Mouse (Mus musculus) CH12.LX (cell line): ENCODE measurements around the gene Trim7. TPM values are rescaled to one million over a fixed set of nuclear protein-coding genes. Genes with fewer than 3 reads are reported as not detected.
A peak's percentile ranks its signal among the peaks of the same experiment; 100 is the strongest.

Source experiments
- DNase-seq: peaks from one replicate; pipeline ENCODE4 v3.0.0-alpha.2; 2013; ENCODE audit errors: extremely low read depth
- H3K27ac ChIP-seq: 2 replicates; pipeline ENCODE4 v1.5.1; 2012; ENCODE audit warnings: low read depth, mild to moderate bottlenecking, control low read depth, moderate library complexity; ENCODE audit not compliant: insufficient read depth
- H3K27me3 ChIP-seq: replicated peaks from 2 replicates; pipeline ENCODE3; 2012; ENCODE audit warnings: inconsistent platforms
- H3K36me3 ChIP-seq, 2 experiments: replicated peaks in 1 of 2; 2 replicates each; pipeline versions ENCODE3 to v1.6.1; 2012; ENCODE audit warnings: inconsistent platforms in 1 of 2, low read length in 1 of 2, mild to moderate bottlenecking in 1 of 2, mixed read lengths in 1 of 2, moderate library complexity in 1 of 2; ENCODE audit not compliant: control insufficient read depth in 1 of 2, insufficient read depth in 1 of 2
- H3K4me1 ChIP-seq, 2 experiments: 2 replicates each; pipeline ENCODE4 v1.6.1; 2012; ENCODE audit warnings: inconsistent platforms in 1 of 2, moderate library complexity in 1 of 2; ENCODE audit not compliant: insufficient read depth in 2 of 2, control insufficient read depth in 1 of 2
- H3K4me2 ChIP-seq: 2 replicates; pipeline ENCODE4 v1.6.1; 2012; ENCODE audit warnings: low read depth, mild to moderate bottlenecking, control low read depth; ENCODE audit not compliant: poor library complexity, insufficient read depth, severe bottlenecking
- H3K4me3 ChIP-seq, 3 experiments: fragments of 150-350 bp in 1 of 3; sonication (generic) in 1 of 3; replicated peaks in 1 of 3; 2 replicates each; pipeline versions ENCODE3 to v1.5.1; 2011 to 2012; ENCODE audit warnings: low read depth in 2 of 3, low read length in 2 of 3, mild to moderate bottlenecking in 2 of 3, moderate library complexity in 2 of 3, control low read depth in 1 of 3, improper control_type of control experiment in 1 of 3, inconsistent platforms in 1 of 3, mixed read lengths in 1 of 3; ENCODE audit not compliant: poor library complexity in 1 of 3
- H3K79me2 ChIP-seq: replicated peaks from 2 replicates; pipeline ENCODE4 v1.6.1; 2012; ENCODE audit warnings: mild to moderate bottlenecking, moderate library complexity; ENCODE audit not compliant: control insufficient read depth, poor library complexity, insufficient read depth, severe bottlenecking; ENCODE audit errors: extremely low read depth
- H3K9ac ChIP-seq: 2 replicates; pipeline ENCODE4 v1.6.1; 2012; ENCODE audit warnings: low read depth, mild to moderate bottlenecking, control low read depth, moderate library complexity; ENCODE audit not compliant: insufficient read depth
- H3K9me3 ChIP-seq: replicated peaks from 2 replicates; pipeline ENCODE3; 2012; ENCODE audit warnings: low read length, inconsistent platforms, mixed read lengths
- BHLHE40 ChIP-seq: IDR thresholded peaks from 2 replicates; pipeline ENCODE4 v1.6.1; 2011; ENCODE audit warnings: mild to moderate bottlenecking, low read depth, low read length, improper control_type of control experiment
- CTCF ChIP-seq, 2 experiments: IDR thresholded peaks in 1 of 2; conservative IDR thresholded peaks in 1 of 2; 2 replicates each; pipeline ENCODE4 v1.5.1; 2011 to 2012; ENCODE audit warnings: low read depth in 2 of 2, low read length in 2 of 2, improper control_type of control experiment in 1 of 2, inconsistent platforms in 1 of 2, mild to moderate bottlenecking in 1 of 2, moderate library complexity in 1 of 2
- ELF1 ChIP-seq: IDR thresholded peaks from 2 replicates; pipeline ENCODE4 v1.6.1; 2014; ENCODE audit warnings: low read depth, mild to moderate bottlenecking, inconsistent platforms, low read length, improper control_type of control experiment
- GABPA ChIP-seq: IDR thresholded peaks from 2 replicates; pipeline ENCODE4 v1.6.1; 2012; ENCODE audit warnings: low read depth, low read length, improper control_type of control experiment, inconsistent platforms; ENCODE audit not compliant: insufficient replicate concordance
- IRF4 ChIP-seq: IDR thresholded peaks from 2 replicates; pipeline ENCODE4 v1.6.1; 2014; ENCODE audit warnings: low read depth, mild to moderate bottlenecking, inconsistent platforms, low read length, improper control_type of control experiment
- JUN ChIP-seq: IDR thresholded peaks from 2 replicates; pipeline ENCODE4 v1.6.1; 2011; ENCODE audit warnings: low read depth, mild to moderate bottlenecking, low read length, improper control_type of control experiment, moderate library complexity; ENCODE audit not compliant: insufficient read depth
- JUND ChIP-seq: conservative IDR thresholded peaks from 2 replicates; pipeline ENCODE4 v1.6.1; 2011; ENCODE audit warnings: low read depth, low read length, improper control_type of control experiment
- MAX ChIP-seq: IDR thresholded peaks from 2 replicates; pipeline ENCODE4 v1.6.1; 2011; ENCODE audit warnings: low read length, improper control_type of control experiment
- MAZ ChIP-seq: IDR thresholded peaks from 2 replicates; pipeline ENCODE4 v1.6.1; 2012; ENCODE audit warnings: low read depth, mild to moderate bottlenecking, inconsistent platforms, low read length, improper control_type of control experiment, moderate library complexity
- MEF2A ChIP-seq: IDR thresholded peaks from 2 replicates; pipeline ENCODE4 v1.6.1; 2014; ENCODE audit warnings: low read depth, mild to moderate bottlenecking, inconsistent platforms, low read length, improper control_type of control experiment, borderline replicate concordance
- MXI1 ChIP-seq: IDR thresholded peaks from 2 replicates; pipeline ENCODE4 v1.6.1; 2011; ENCODE audit warnings: mild to moderate bottlenecking, low read depth, low read length, improper control_type of control experiment
- MYC ChIP-seq: IDR thresholded peaks from 2 replicates; pipeline ENCODE4 v1.6.1; 2011; ENCODE audit warnings: low read depth, mild to moderate bottlenecking, improper control_type of control experiment, low read length
- NRF1 ChIP-seq: IDR thresholded peaks from 2 replicates; pipeline ENCODE4 v1.6.1; 2014; ENCODE audit warnings: low read depth, mild to moderate bottlenecking, inconsistent platforms, low read length, improper control_type of control experiment, moderate library complexity
- RAD21 ChIP-seq: IDR thresholded peaks from 2 replicates; pipeline ENCODE4 v1.6.1; 2011; ENCODE audit warnings: low read depth, mild to moderate bottlenecking, low read length, improper control_type of control experiment, moderate library complexity
- RCOR1 ChIP-seq: conservative IDR thresholded peaks from 2 replicates; pipeline ENCODE4 v1.6.1; 2012; ENCODE audit warnings: low read depth, mild to moderate bottlenecking, inconsistent platforms, low read length, improper control_type of control experiment
- SIN3A ChIP-seq: IDR thresholded peaks from 2 replicates; pipeline ENCODE4 v1.6.1; 2012; ENCODE audit warnings: low read length, improper control_type of control experiment, inconsistent platforms
- SMC3 ChIP-seq: IDR thresholded peaks from 2 replicates; pipeline ENCODE4 v1.6.1; 2011; ENCODE audit warnings: low read depth, low read length, improper control_type of control experiment
- TBP ChIP-seq: conservative IDR thresholded peaks from 2 replicates; pipeline ENCODE4 v1.6.1; 2011; ENCODE audit warnings: low read depth, low read length, improper control_type of control experiment
- TCF12 ChIP-seq: IDR thresholded peaks from 2 replicates; pipeline ENCODE4 v1.6.1; 2014; ENCODE audit warnings: low read depth, mild to moderate bottlenecking, inconsistent platforms, low read length, improper control_type of control experiment
- UBTF ChIP-seq: IDR thresholded peaks from 2 replicates; pipeline ENCODE4 v1.6.1; 2012; ENCODE audit warnings: low read depth, mild to moderate bottlenecking, inconsistent platforms, low read length, improper control_type of control experiment, moderate library complexity
- USF2 ChIP-seq: conservative IDR thresholded peaks from 2 replicates; pipeline ENCODE4 v1.6.1; 2011; ENCODE audit warnings: low read depth, low read length, improper control_type of control experiment
- ZMIZ1 ChIP-seq: IDR thresholded peaks from 2 replicates; pipeline ENCODE4 v1.6.1; 2012; ENCODE audit warnings: low read depth, mild to moderate bottlenecking, inconsistent platforms, low read length, improper control_type of control experiment
- ZNF384 ChIP-seq: IDR thresholded peaks from 2 replicates; pipeline ENCODE4 v1.6.1; 2012; ENCODE audit warnings: low read depth, low read length, improper control_type of control experiment, inconsistent platforms
- dilution Hi-C: fragments of 300-500 bp; cut with MboI; formaldehyde crosslinking; loops from 2 replicates; pipeline ENCODE4 v1.14.3; 2020; ENCODE audit warnings: low sequenced_read_pairs; ENCODE audit not compliant: extremely low pct_unique_long_range_greater_than_20kb, extremely low pct_ligation_motif_present
- in situ Hi-C: fragments of 300-500 bp; cut with MboI; formaldehyde crosslinking; loops from 3 replicates; pipeline ENCODE4 v1.14.3; 2019; ENCODE audit warnings: low sequenced_read_pairs, low pct_ligation_motif_present, low pct_unique_long_range_greater_than_20kb, mixed read lengths
- polyA plus RNA-seq: library from polyadenylated mRNA; unstranded; fragments of >175 nt; gene quantifications from 2 replicates; pipeline ENCODE4 v1.2.1, GENCODE M21; 2012; ENCODE audit warnings: low read depth; ENCODE audit not compliant: insufficient read length
- total RNA-seq, 2 experiments: library from RNA; depleted of rRNA; stranded (reverse); fragments of 300-350 nt in 1 of 2; fragments of >200 nt in 1 of 2; gene quantifications; 2 replicates each; pipeline ENCODE4 v1.2.3; 2012 to 2014

Gene Trim7
- total and polyA plus RNA-seq, 3 experiments: 9.2 to 34.6 (median 15.1) TPM

- TF ChIP-seq MXI1: peak; percentile 46; the same call in 1 of the 2 replicates
- no peak for TF ChIP-seq MAZ
- 0 out of 2 replicates have a peak, but pooled peaks have one; percentile 15 for TF ChIP-seq MAX
- TF ChIP-seq IRF4: peak; percentile 40; the same call in 1 of the 2 replicates
- no peak for TF ChIP-seq UBTF
Observed at GRCm38 (mm10) chr11:48859014-48859413, 33.1 kb downstream of the Trim7 start (continued).

GRCm38 (mm10) chr11:48862784-48863319 is 36.9 kb downstream of the Trim7 start:
- Histone ChIP-seq H3K79me2 (peaks cover 7% of the 10 kb centered on the region), H3K27me3 (no peaks in the 10 kb centered on the region), H3K4me1 (peaks cover 0 to 15% of the 10 kb centered on the region in 2 experiments; a peak in 2 of 4 replicates), H3K9ac (no peak overlapping the region), H3K4me2 (no peak overlapping the region), H3K4me3 (no peak overlapping the region), H3K27ac (no peak overlapping the region), H3K36me3 (peaks cover 25 to 44% of the 10 kb centered on the region in 2 experiments), H3K9me3 (no peaks in the 10 kb centered on the region)
- peak; percentile 42 for TF ChIP-seq RAD21
- TF ChIP-seq CTCF (conservative IDR thresholded peaks at IDR 0.05 in 1 of 2, IDR thresholded peaks at IDR 0.05 in 1 of 2; ENCODE audit: low read depth in 2 of 2, low read length in 2 of 2): peak in 1 of 2 experiments; percentile 61; a peak in 2 of 4 replicates
- no peak for TF ChIP-seq RCOR1
- TF ChIP-seq BHLHE40: no peak
- no peak; the same call in 1 of the 2 replicates for TF ChIP-seq USF2
- no peak for TF ChIP-seq TCF12
- no peak for TF ChIP-seq UBTF
- peak; percentile 54 for TF ChIP-seq ELF1
- TF ChIP-seq SMC3: peak; percentile 74
- no peak for TF ChIP-seq JUN
- peak; percentile 61; the same call in 1 of the 2 replicates for TF ChIP-seq ZNF384
- TF ChIP-seq ZMIZ1: no peak
- no peak for TF ChIP-seq SIN3A
- TF ChIP-seq TBP: peak; percentile 97
- TF ChIP-seq GABPA: no peak
- no peak for TF ChIP-seq MYC
- TF ChIP-seq MEF2A: no peak
- TF ChIP-seq JUND: no peak
- no peak for TF ChIP-seq NRF1
- DNase-seq: no peak
- in situ Hi-C loops (loop anchor here (25.0 kb wide), 2 partner anchors 276 to 549 kb away; partner anchors contain the start of gene Olfr1389), dilution Hi-C loops (no loop called here)
